Mouse (Mus musculus): ENCODE data around the gene Nadsyn1.
A peak's percentile ranks its signal among the peaks of the same experiment; 100 is the strongest.

- TF ChIP-seq CTCF (IDR thresholded peaks at IDR 0.05 in 2 of 3, conservative IDR thresholded peaks at IDR 0.05 in 1 of 3; ENCODE audit: control insufficient read depth in 1 of 3, insufficient read depth in 1 of 3, low read depth in 2 of 3, low read length in 3 of 3, poor library complexity in 1 of 3, severe bottlenecking in 1 of 3) (no peak), NELFE (IDR thresholded peaks at IDR 0.05; ENCODE audit: low read depth, low read length) (peak; percentile 89), EP300 (IDR thresholded peaks at IDR 0.05; ENCODE audit: low read depth in 1 of 2, low read length in 2 of 2) (no peak; a peak in 1 of 4 replicates)
These were observed at the start of gene Nadsyn1, which contains the start of gene Dhcr7 for GRCm38 (mm10) chr7:143822375-143823265.

Data from MEL (cell line).